Mouse (Mus musculus): ENCODE measurements at regions not wholly inside any gene's neighbourhood (a gene's known extent, or its start where the extent isn't known, plus 50 kb on each side); places are given as distances from the start of the nearest gene placed in this dataset.

DNA sequence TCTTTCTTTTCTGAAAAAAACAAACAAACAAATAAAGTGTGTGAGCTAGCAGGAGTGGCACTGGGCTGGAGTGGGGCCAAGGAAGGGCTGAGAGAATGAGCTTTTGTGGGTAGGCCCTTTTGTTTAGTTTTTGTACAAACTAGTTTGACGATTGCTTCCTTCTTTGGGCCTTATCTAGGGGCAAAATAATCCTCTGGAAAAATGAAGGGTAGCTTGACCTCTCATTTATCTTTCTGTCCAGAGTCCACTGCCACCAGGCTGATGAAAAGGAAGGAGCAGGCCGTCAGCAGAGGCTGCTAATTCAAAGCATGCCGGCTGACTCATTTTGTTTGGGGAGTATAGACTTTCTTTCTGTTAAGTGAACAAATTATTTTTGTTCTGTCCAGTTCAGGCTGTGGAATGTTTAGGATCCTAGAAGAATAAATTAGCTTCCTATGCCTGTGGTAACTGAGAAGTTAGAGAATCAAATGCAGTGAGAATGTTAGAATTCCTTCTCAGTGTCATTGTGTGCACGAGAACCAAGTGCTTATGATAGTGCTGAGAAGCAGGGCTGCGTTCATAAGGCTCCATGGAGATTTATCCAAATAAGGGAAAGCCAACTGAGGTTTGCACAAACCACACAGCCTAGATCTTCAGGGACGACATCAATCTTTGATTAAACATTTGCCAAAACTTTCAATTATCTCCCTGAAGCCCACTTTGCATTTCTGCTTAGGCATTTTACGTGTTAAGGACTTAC lies 984.4 kb downstream of the A830018L16Rik start:
- peaks cover 3% of the 10 kb centered on the region; the same call in 1 of the 2 replicates for H3K4me1 ChIP-seq (ENCODE audit: control insufficient read depth, insufficient read depth, low read depth, low read length)
- H3K27ac ChIP-seq (ENCODE audit: low read depth, low read length), result no peak overlapping the region
- no peak overlapping the region for H3K4me3 ChIP-seq (ENCODE audit: low read length)
- no peaks in the 10 kb centered on the region for H3K9me3 ChIP-seq (ENCODE audit: control insufficient read depth, low read length)
- no peak overlapping the region for H3K9ac ChIP-seq (ENCODE audit: low read depth, low read length)
- peak; percentile 24; the same call in 1 of the 2 replicates for ATAC-seq
- 16% methylated on average over 7 of the region's 7 CpGs for WGBS
- no peak overlapping the region for H3K4me2 ChIP-seq (ENCODE audit: low read length)
- H3K36me3 ChIP-seq (ENCODE audit: control insufficient read depth, insufficient read depth, low read length), result no peaks in the 10 kb centered on the region
- no peaks in the 10 kb centered on the region; the same call in 1 of the 2 replicates for H3K27me3 ChIP-seq (replicated peaks; ENCODE audit: control insufficient read depth, insufficient read depth, low read length)

DNA sequence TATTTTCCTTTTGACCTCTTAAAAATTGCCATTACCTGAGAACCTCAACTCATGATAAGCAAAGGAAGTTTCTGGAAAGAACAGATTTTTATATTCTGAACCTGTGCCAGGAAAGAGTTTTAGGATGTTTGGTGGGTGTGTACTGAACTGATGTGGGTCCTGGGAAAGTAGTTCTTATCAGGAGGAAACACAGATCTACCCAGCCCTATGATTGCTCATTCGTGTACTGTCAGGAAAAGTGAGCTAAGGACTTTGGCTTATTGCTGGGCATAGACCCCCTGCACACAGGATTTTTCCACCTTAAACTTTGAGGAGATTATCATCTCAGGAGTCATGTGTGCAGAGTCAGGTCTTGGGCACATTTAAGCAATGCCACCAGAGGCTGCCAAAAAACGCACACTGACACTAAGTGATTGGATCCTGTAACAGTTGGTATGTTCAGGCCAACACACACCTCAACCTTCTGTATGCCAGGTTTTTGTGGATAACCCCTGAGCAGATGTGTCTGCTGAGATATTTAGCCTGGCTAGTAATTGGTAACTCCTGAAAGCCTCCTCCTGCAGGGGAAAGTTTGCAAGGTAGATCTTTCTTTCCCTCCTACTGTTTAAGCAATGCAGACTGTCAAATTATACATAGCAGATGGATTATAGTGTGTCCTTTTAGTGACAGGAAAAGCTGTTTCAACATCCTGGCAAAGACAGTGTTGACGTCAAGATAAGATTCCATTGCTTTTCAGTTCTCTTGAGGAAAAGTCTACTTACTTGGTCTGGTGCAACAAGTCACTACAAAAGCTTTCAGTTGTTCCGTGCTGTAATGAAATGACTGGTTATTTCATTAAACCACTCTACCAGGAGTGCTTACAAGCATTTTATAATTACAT lies 991.7 kb downstream of the A830018L16Rik start:
- Histone ChIP-seq H3K27ac (ENCODE audit: low read depth, low read length) (no peak overlapping the region), H3K4me2 (ENCODE audit: low read length) (no peak overlapping the region)
- 76% methylated on average over 4 of the region's 4 CpGs for WGBS

DNA sequence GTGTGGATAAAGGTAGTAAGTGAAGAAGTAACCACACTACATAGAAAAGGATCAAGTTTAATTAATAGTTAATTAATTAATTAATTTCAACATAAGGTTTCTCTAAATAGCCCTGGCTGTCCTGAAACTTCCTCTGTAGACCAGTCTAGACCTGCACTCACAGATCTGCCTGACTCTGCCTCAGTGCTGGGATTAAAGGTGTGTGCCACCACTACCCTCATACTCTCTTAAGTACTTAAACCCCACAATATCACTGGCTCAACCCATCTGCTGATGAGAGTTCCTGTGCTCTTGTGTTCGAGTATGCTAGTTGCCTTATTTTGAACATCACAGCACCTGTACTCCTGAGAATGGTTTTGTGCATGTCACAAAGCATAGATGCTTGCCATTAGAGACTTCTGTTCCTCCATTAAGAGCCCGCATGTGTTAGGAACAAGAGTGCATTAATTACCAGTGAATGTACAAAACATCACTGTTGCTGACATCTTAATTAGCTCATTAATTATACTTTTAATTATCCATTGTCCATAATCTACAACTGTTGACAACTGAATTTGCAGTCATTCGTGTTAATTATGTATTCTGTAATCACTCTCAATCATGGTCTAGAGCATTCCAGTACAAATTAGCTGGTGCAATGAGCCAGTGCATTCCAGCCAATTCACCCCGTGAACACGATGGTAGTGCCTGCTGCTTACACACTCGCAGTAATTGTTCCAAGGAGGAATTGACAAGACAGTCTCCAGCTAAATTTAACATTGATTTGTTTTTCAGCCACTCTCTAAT lies 996.0 kb downstream of the A830018L16Rik start:
- WGBS, result 35% methylated on average over 6 of the region's 6 CpGs
- Histone ChIP-seq H3K27ac (ENCODE audit: low read depth, low read length) (no peak overlapping the region), H3K4me3 (ENCODE audit: low read length) (no peak overlapping the region), H3K9ac (ENCODE audit: low read depth, low read length) (no peak overlapping the region), H3K9me3 (ENCODE audit: control insufficient read depth, low read length) (no peaks in the 10 kb centered on the region), H3K36me3 (ENCODE audit: control insufficient read depth, insufficient read depth, low read length) (no peaks in the 10 kb centered on the region), H3K4me1 (ENCODE audit: control insufficient read depth, insufficient read depth, low read depth, low read length) (no peaks in the 10 kb centered on the region; the same call in 1 of the 2 replicates), H3K4me2 (ENCODE audit: low read length) (no peak overlapping the region), H3K27me3 (replicated peaks; ENCODE audit: control insufficient read depth, insufficient read depth, low read length) (no peaks in the 10 kb centered on the region)
- peak; percentile 92 for ATAC-seq

More for the DNA sequence above, 991.7 kb downstream of the A830018L16Rik start:
- no peak overlapping the region for H3K9ac ChIP-seq (ENCODE audit: low read depth, low read length)
- H3K4me3 ChIP-seq (ENCODE audit: low read length), result no peak overlapping the region
- no peaks in the 10 kb centered on the region for H3K9me3 ChIP-seq (ENCODE audit: control insufficient read depth, low read length)
- H3K36me3 ChIP-seq (ENCODE audit: control insufficient read depth, insufficient read depth, low read length), result no peaks in the 10 kb centered on the region
- ATAC-seq, result no peak
- no peaks in the 10 kb centered on the region; the same call in 1 of the 2 replicates for H3K4me1 ChIP-seq (ENCODE audit: control insufficient read depth, insufficient read depth, low read depth, low read length)
- H3K27me3 ChIP-seq (replicated peaks; ENCODE audit: control insufficient read depth, insufficient read depth, low read length), result no peaks in the 10 kb centered on the region

DNA sequence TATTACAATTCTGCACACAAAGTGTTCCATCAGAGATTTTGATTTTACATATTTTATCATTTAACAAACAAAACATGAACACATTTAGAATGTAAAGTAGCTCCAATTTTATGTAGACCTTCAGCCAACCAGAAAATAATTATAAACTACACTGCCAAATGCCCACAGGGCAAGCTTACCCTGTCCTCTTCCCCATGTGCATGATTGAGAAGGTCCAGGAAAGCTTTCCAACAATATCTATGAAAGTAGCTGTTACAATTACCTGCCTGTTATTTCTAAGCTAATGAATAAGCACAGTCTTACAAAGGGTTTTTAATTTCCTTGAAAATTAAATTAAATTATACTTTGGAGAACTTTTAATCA lies 996.6 kb downstream of the A830018L16Rik start:
- no peaks in the 10 kb centered on the region; the same call in 1 of the 2 replicates for H3K4me1 ChIP-seq (ENCODE audit: control insufficient read depth, insufficient read depth, low read depth, low read length)
- H3K36me3 ChIP-seq (ENCODE audit: control insufficient read depth, insufficient read depth, low read length), result no peaks in the 10 kb centered on the region
- peak; percentile 53; the same call in 1 of the 2 replicates for ATAC-seq
- H3K9ac ChIP-seq (ENCODE audit: low read depth, low read length), result no peak overlapping the region
- H3K4me3 ChIP-seq (ENCODE audit: low read length), result no peak overlapping the region
- no peak overlapping the region for H3K27ac ChIP-seq (ENCODE audit: low read depth, low read length)
- H3K27me3 ChIP-seq (replicated peaks; ENCODE audit: control insufficient read depth, insufficient read depth, low read length), result no peaks in the 10 kb centered on the region
- H3K4me2 ChIP-seq (ENCODE audit: low read length), result no peak overlapping the region
- H3K9me3 ChIP-seq (ENCODE audit: control insufficient read depth, low read length), result no peaks in the 10 kb centered on the region

DNA sequence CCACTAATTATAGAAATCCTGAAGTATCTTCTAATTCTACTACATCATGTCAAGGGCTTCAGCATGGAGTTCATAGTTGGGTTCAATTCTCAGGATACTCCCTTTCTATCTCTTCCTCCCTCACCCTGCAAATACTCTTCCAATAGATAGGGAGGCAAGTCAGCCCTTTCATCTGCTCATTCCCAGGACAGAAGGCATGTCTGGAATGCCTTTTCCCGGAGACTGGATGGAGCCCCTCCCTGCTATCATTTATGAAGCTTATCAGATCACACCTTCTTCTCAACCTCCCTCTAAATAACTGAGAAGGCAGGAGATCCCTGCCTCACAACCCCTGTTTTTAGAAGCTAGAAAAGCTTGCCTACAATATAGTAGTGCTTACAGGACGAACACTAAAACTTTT lies 1010.6 kb downstream of the A830018L16Rik start:
- 77% methylated on average over 2 of the region's 2 CpGs for WGBS
- Histone ChIP-seq H3K9ac (ENCODE audit: low read depth, low read length) (no peak overlapping the region), H3K27ac (ENCODE audit: low read depth, low read length) (no peak overlapping the region), H3K27me3 (replicated peaks; ENCODE audit: control insufficient read depth, insufficient read depth, low read length) (no peaks in the 10 kb centered on the region), H3K4me2 (ENCODE audit: low read length) (no peak overlapping the region), H3K4me1 (ENCODE audit: control insufficient read depth, insufficient read depth, low read depth, low read length) (no peaks in the 10 kb centered on the region), H3K9me3 (ENCODE audit: control insufficient read depth, low read length) (no peaks in the 10 kb centered on the region), H3K4me3 (ENCODE audit: low read length) (no peak overlapping the region), H3K36me3 (ENCODE audit: control insufficient read depth, insufficient read depth, low read length) (no peaks in the 10 kb centered on the region)
- no peak for ATAC-seq

DNA sequence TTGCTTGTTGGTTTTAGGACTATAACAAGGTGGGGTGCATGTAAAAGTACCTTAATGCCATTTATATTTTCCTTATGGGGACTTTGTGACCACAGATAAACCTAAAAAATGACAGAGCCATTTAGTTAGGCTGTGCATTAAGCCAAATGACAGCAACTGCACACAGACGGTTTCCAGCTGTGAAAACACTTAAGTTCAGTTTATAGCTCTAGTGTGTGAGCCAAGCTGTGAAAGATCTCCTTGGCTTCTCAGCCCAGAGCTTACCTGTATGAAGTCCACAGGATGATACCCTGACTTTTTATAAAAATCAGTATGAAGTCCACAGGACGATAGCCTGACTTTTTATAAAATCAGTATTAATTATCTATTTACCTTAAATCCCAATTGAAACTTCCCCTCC lies 1024.0 kb downstream of the A830018L16Rik start:
- H3K4me2 ChIP-seq (ENCODE audit: low read length), result no peak overlapping the region
- H3K27me3 ChIP-seq (replicated peaks; ENCODE audit: control insufficient read depth, insufficient read depth, low read length), result no peaks in the 10 kb centered on the region
- no peaks in the 10 kb centered on the region for H3K4me1 ChIP-seq (ENCODE audit: control insufficient read depth, insufficient read depth, low read depth, low read length)
- no peak overlapping the region for H3K4me3 ChIP-seq (ENCODE audit: low read length)
- H3K36me3 ChIP-seq (ENCODE audit: control insufficient read depth, insufficient read depth, low read length), result no peaks in the 10 kb centered on the region
- H3K27ac ChIP-seq (ENCODE audit: low read depth, low read length), result no peak overlapping the region
- H3K9ac ChIP-seq (ENCODE audit: low read depth, low read length), result no peak overlapping the region
- no peaks in the 10 kb centered on the region for H3K9me3 ChIP-seq (ENCODE audit: control insufficient read depth, low read length)
- 82% methylated on average over 2 of the region's 2 CpGs for WGBS
- no peak for ATAC-seq

DNA sequence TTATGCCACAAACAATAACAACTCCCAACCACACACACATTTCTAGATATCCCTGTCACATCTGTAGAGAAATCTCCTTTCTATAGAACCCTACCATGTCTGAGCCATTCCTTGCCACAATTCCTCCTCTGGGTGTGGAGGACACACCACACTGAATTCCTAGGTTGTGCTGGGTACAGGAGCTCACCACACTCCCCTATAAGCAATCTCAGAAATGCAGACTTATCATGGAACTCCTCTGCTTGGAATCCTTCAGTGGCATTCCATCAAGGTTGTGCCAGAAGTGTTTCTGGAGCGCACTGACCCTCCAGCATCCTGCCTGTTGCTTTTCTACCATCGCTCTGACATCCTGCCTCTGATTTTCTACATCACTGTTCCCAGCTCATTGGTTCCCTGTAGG lies 1052.3 kb downstream of the A830018L16Rik start:
- no peaks in the 10 kb centered on the region for H3K36me3 ChIP-seq (ENCODE audit: control insufficient read depth, insufficient read depth, low read length)
- no peaks in the 10 kb centered on the region for H3K4me1 ChIP-seq (ENCODE audit: control insufficient read depth, insufficient read depth, low read depth, low read length)
- H3K27me3 ChIP-seq (replicated peaks; ENCODE audit: control insufficient read depth, insufficient read depth, low read length), result no peaks in the 10 kb centered on the region
- 86% methylated on average over 2 of the region's 2 CpGs for WGBS
- no peaks in the 10 kb centered on the region for H3K9me3 ChIP-seq (ENCODE audit: control insufficient read depth, low read length)
- no peak overlapping the region for H3K4me3 ChIP-seq (ENCODE audit: low read length)
- no peak overlapping the region for H3K4me2 ChIP-seq (ENCODE audit: low read length)
- H3K9ac ChIP-seq (ENCODE audit: low read depth, low read length), result no peak overlapping the region
- no peak for ATAC-seq
- no peak overlapping the region for H3K27ac ChIP-seq (ENCODE audit: low read depth, low read length)

DNA sequence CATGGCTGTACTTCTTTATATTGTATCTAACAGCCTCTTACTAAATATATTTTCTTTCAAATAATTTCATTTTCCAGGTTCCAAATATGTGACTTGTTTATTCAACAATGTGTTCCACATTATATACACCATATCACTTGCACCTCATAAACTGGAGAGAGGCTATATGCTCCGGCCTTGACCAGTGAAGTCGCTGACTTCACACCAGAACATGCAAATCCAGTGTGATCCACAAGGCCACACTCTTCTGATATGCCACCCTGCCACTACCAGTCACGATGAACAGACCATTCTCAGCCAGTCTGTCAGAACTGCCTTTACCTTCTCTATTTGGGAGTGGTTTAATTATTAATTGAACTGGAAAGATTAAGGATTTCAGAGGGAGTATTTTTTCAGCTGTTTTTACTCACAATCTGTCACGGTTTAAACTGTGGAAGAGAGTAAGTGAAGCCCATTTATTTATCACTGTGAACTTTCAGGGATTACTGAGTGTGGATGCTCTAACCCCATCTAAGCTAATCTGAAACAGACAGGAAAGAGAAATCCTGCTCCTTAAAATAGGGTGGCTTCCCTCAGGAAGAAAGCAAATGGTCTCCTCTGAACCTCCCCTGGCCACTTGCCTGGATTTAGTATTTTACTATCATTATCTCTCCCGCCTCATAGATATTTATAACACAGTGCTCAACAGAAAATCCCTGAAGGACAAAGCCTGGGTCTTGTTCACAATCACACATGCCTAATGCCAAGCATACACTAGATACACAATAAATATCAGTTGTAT lies 1065.3 kb downstream of the A830018L16Rik start:
- H3K27me3 ChIP-seq (replicated peaks; ENCODE audit: control insufficient read depth, insufficient read depth, low read length), result no peaks in the 10 kb centered on the region
- no peak overlapping the region for H3K4me2 ChIP-seq (ENCODE audit: low read length)
- no peaks in the 10 kb centered on the region for H3K36me3 ChIP-seq (ENCODE audit: control insufficient read depth, insufficient read depth, low read length)
- no peak for ATAC-seq
- no peak overlapping the region for H3K9ac ChIP-seq (ENCODE audit: low read depth, low read length)
- H3K9me3 ChIP-seq (ENCODE audit: control insufficient read depth, low read length), result no peaks in the 10 kb centered on the region
- H3K27ac ChIP-seq (ENCODE audit: low read depth, low read length), result no peak overlapping the region
- H3K4me1 ChIP-seq (ENCODE audit: control insufficient read depth, insufficient read depth, low read depth, low read length), result no peaks in the 10 kb centered on the region
- no peak overlapping the region for H3K4me3 ChIP-seq (ENCODE audit: low read length)
- 65% methylated on average over 5 of the region's 5 CpGs for WGBS
